Mouse (Mus musculus): ENCODE measurements around the gene Dennd5a. TPM values are rescaled to one million over a fixed set of nuclear protein-coding genes. Genes with fewer than 3 reads are reported as not detected.
A peak's percentile ranks its signal among the peaks of the same experiment; 100 is the strongest.
"Not testable (repeated sequence)": the region's sequence is repeated elsewhere in the genome, so short reads cannot be mapped to it uniquely, and the experiment has no call there.

The Dennd5a gene
- polyA plus RNA-seq, 1 experiment from 2014 or later = 51.4 TPM

- Histone ChIP-seq H3K36me3 (ENCODE audit: insufficient read depth) (no peaks in the 10 kb centered on the region), H3K27me3 (ENCODE audit: insufficient read depth, low read length) (no peaks in the 10 kb centered on the region), H3K9ac (no peak overlapping the region), H3K27ac (ENCODE audit: low read depth) (no peak overlapping the region), H3K4me1 (ENCODE audit: insufficient read depth) (peaks cover 5% of the 10 kb centered on the region), H3K4me3 (ENCODE audit: low read depth, low read length) (no peak overlapping the region), H3K4me2 (no peak overlapping the region), H3K9me3 (ENCODE audit: low read depth, low read length) (no peaks in the 10 kb centered on the region)
- no peak for TF ChIP-seq CTCF (IDR thresholded peaks at IDR 0.05; ENCODE audit: low read depth)
- ATAC-seq (ENCODE audit: insufficient read depth) = no peak
- DNase-seq = no peak
- WGBS = 67% methylated on average over 4 of the region's 4 CpGs
Measured at GRCm38 (mm10) chr7:109998388-109998787, 38.1 kb upstream of the Dennd5a start.

- ATAC-seq (ENCODE audit: insufficient read depth) = peak; percentile 91
- peak overlapping the region; percentile 54; the same call in 1 of the 2 replicates for H3K27ac ChIP-seq (ENCODE audit: low read depth)
- no peaks in the 10 kb centered on the region for H3K27me3 ChIP-seq (ENCODE audit: insufficient read depth, low read length)
- H3K36me3 ChIP-seq (ENCODE audit: insufficient read depth) = no peaks in the 10 kb centered on the region
- H3K4me3 ChIP-seq (ENCODE audit: low read depth, low read length) = no peak overlapping the region
- WGBS = 40% methylated on average over 2 of the region's 2 CpGs
- no peak for TF ChIP-seq CTCF (IDR thresholded peaks at IDR 0.05; ENCODE audit: low read depth)
- H3K9ac ChIP-seq = no peak overlapping the region
- peaks cover 5% of the 10 kb centered on the region for H3K4me1 ChIP-seq (ENCODE audit: insufficient read depth)
- peak; percentile 85 for DNase-seq
- no peak overlapping the region for H3K4me2 ChIP-seq
- H3K9me3 ChIP-seq (ENCODE audit: low read depth, low read length) = no peaks in the 10 kb centered on the region
Measured at GRCm38 (mm10) chr7:109993157-109993959, 33.1 kb upstream of the Dennd5a start.

- H3K4me3 ChIP-seq (ENCODE audit: low read depth, low read length) = no peak overlapping the region
- no peak for TF ChIP-seq CTCF (IDR thresholded peaks at IDR 0.05; ENCODE audit: low read depth)
- H3K9ac ChIP-seq = no peak overlapping the region
- no peaks in the 10 kb centered on the region for H3K9me3 ChIP-seq (ENCODE audit: low read depth, low read length)
- no peak overlapping the region for H3K27ac ChIP-seq (ENCODE audit: low read depth)
- no peaks in the 10 kb centered on the region for H3K36me3 ChIP-seq (ENCODE audit: insufficient read depth)
- no peaks in the 10 kb centered on the region for H3K27me3 ChIP-seq (ENCODE audit: insufficient read depth, low read length)
- DNase-seq = no peak
- 94% methylated on average over 1 of the region's 1 CpGs for WGBS
- peaks cover 5% of the 10 kb centered on the region for H3K4me1 ChIP-seq (ENCODE audit: insufficient read depth)
- H3K4me2 ChIP-seq = no peak overlapping the region
- ATAC-seq (ENCODE audit: insufficient read depth) = no peak
Measured at GRCm38 (mm10) chr7:109991286-109991685, 31.0 kb upstream of the Dennd5a start.

- not testable (repeated sequence) for H3K4me1 ChIP-seq (ENCODE audit: insufficient read depth); ATAC-seq (ENCODE audit: insufficient read depth); H3K27me3 ChIP-seq (ENCODE audit: insufficient read depth, low read length); H3K9me3 ChIP-seq (ENCODE audit: low read depth, low read length)
- DNase-seq = peak; percentile 44
- Histone ChIP-seq H3K4me3 (ENCODE audit: low read depth, low read length) (peak within 1 kb of the TSS; percentile 66), H3K9ac (peak within 1 kb of the TSS; percentile 71), H3K4me2 (peak within 1 kb of the TSS; percentile 82), H3K27ac (ENCODE audit: low read depth) (peak within 1 kb of the TSS; percentile 95), H3K36me3 (ENCODE audit: insufficient read depth) (peaks cover 12% of the 10 kb centered on the region; the same call in 1 of the 2 replicates)
- TF ChIP-seq CTCF (IDR thresholded peaks at IDR 0.05; ENCODE audit: low read depth) = peak; percentile 33
- WGBS = 36% methylated on average over 6 of the region's 6 CpGs
Measured at GRCm38 (mm10) chr7:109986775-109987174, 26.5 kb upstream of the Dennd5a start, which contains the start of gene Tmem41b. Tmem41b (minus strand) TSS chr7:109986929.

GRCm38 (mm10) chr7:109986133-109986669 lies 25.9 kb upstream of the Dennd5a start:
- Histone ChIP-seq H3K27ac (ENCODE audit: low read depth) (peak overlapping the region; percentile 95), H3K36me3 (ENCODE audit: insufficient read depth) (peaks cover 18% of the 10 kb centered on the region), H3K9ac (peak overlapping the region; percentile 71), H3K27me3 (ENCODE audit: insufficient read depth, low read length) (no peaks in the 10 kb centered on the region), H3K4me2 (peak overlapping the region; percentile 82), H3K4me1 (ENCODE audit: insufficient read depth) (no peaks in the 10 kb centered on the region), H3K4me3 (ENCODE audit: low read depth, low read length) (peak overlapping the region; percentile 66), H3K9me3 (ENCODE audit: low read depth, low read length) (no peaks in the 10 kb centered on the region)
- no peak for TF ChIP-seq CTCF (IDR thresholded peaks at IDR 0.05; ENCODE audit: low read depth)
- ATAC-seq (ENCODE audit: insufficient read depth) (peak; percentile 99), DNase-seq (peak; percentile 100)
- under 1% methylated on average over 43 of the region's 43 CpGs for WGBS

- H3K4me1 ChIP-seq (ENCODE audit: insufficient read depth) = no peaks in the 10 kb centered on the region
- H3K4me3 ChIP-seq (ENCODE audit: low read depth, low read length) = peak overlapping the region; percentile 66
- WGBS = under 1% methylated on average over 27 of the region's 27 CpGs
- ATAC-seq (ENCODE audit: insufficient read depth) = peak; percentile 67
- peak overlapping the region; percentile 54; the same call in 1 of the 2 replicates for H3K27ac ChIP-seq (ENCODE audit: low read depth)
- peak overlapping the region; percentile 82 for H3K4me2 ChIP-seq
- no peak for TF ChIP-seq CTCF (IDR thresholded peaks at IDR 0.05; ENCODE audit: low read depth)
- peaks cover 18% of the 10 kb centered on the region for H3K36me3 ChIP-seq (ENCODE audit: insufficient read depth)
- peak overlapping the region; percentile 71 for H3K9ac ChIP-seq
- no peaks in the 10 kb centered on the region for H3K9me3 ChIP-seq (ENCODE audit: low read depth, low read length)
- no peaks in the 10 kb centered on the region for H3K27me3 ChIP-seq (ENCODE audit: insufficient read depth, low read length)
- peak; percentile 42 for DNase-seq
Measured at GRCm38 (mm10) chr7:109985661-109986132, 25.4 kb upstream of the Dennd5a start.

GRCm38 (mm10) chr7:109984608-109985007 lies 24.3 kb upstream of the Dennd5a start:
- H3K27me3 ChIP-seq (ENCODE audit: insufficient read depth, low read length); H3K4me3 ChIP-seq (ENCODE audit: low read depth, low read length); DNase-seq; H3K9me3 ChIP-seq (ENCODE audit: low read depth, low read length); H3K9ac ChIP-seq; H3K27ac ChIP-seq (ENCODE audit: low read depth); H3K4me1 ChIP-seq (ENCODE audit: insufficient read depth); ATAC-seq (ENCODE audit: insufficient read depth): not testable (repeated sequence)
- H3K36me3 ChIP-seq (ENCODE audit: insufficient read depth) = peaks cover 29% of the 10 kb centered on the region
- H3K4me2 ChIP-seq = peak overlapping the region; percentile 82
- 70% methylated on average over 5 of the region's 5 CpGs for WGBS

All from lung, embryonic 14.5 days (tissue).